In the genomic region with DNA sequence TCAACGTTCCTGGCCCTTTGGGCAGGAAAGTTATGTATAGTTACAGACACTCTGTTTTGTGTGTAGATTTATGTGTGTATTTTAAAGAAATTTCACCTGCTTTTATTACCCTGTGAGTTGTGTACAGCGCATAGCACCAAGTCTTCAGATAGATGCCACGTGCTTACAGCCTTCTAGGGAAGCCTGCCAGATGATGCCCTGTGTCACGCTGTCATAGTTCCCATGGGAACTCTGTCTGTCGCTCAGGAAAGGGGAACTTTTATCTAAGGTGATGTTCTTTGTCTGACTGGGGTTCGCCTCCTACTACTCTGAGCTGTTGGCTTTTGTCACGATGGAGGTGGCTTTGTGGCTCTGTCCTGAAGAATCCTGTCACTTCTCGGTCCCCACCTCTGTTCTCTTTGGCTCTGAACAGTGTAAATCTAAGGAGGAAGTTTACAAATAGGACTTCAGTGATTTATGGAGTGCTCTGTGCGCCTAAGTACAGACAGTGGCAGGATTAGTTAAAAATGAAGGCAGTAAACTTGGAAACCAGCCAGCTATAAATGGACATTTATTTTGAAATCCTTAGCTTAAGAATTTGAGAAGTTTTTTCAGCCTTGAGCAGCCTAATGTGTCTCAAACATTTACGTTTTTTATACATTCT, we compare ENCODE assay signal across 28 mouse cellular contexts.
DNase-seq lines count a peak whose midpoint lies in the region; ATAC-seq and TF ChIP-seq lines count a peak whose summit lies in the region.
"Had no signal": no experiment of that assay in that cellular context is flagged by ENCODE, and none has a peak within 500 bp of the region (broad histone marks: within the 10 kb centered on the region; RNA-seq: fewer than 3 reads in every experiment).

No protein-coding gene starts in this region.

- peak; percentile 62; the same call in 1 of the 2 replicates for ATAC-seq in kidney, embryonic 16.5 days (ENCODE audit: low FRiP score, low TSS enrichment)
- peak; percentile 75 for ATAC-seq in lung, embryonic 16.5 days (ENCODE audit: low read depth)
- ATAC-seq: activated CD4-positive, CD25-positive, alpha-beta regulatory T cell, adult 4 months; forebrain, embryonic 15.5 days; hindbrain, embryonic 16.5 days; intestine, embryonic 15.5 days had no signal

- H3K4me2 ChIP-seq in kidney, embryonic 16.5 days (replicated peaks; ENCODE audit: low read depth, low read length), result no peak overlapping the region
- no peak overlapping the region for H3K4me2 ChIP-seq in lung, embryonic 16.5 days (ENCODE audit: low read depth, low read length)
- no peak overlapping the region for H3K4me2 ChIP-seq in CH12.LX (ENCODE audit: insufficient read depth, low read depth, poor library complexity, severe bottlenecking)
- H3K4me2 ChIP-seq: forebrain, embryonic 15.5 days; heart, embryonic 15.5 days; intestine, embryonic 15.5 days; limb, embryonic 12.5 days; liver, embryonic 15.5 days; neural tube, embryonic 12.5 days had no signal

- dilution Hi-C loops in CH12.LX (cut with MboI; ENCODE audit: extremely low pct_ligation_motif_present, extremely low pct_unique_long_range_greater_than_20kb, low sequenced_read_pairs), result no loop called here

- no peak for DNase-seq in kidney, adult 8-10 months
- DNase-seq in lung, adult 2 months, result no peak
- peak; percentile 25 for DNase-seq in CH12.LX (ENCODE audit: extremely low read depth)
- DNase-seq in brain, adult 2 months (ENCODE audit: low read depth, low spot score), result peak; percentile 39
- no peak for DNase-seq in left cerebral cortex, adult 18-20 months (ENCODE audit: low spot score in 2 of 2)
- DNase-seq in layer of hippocampus, adult 9-11 months, result no peak
- DNase-seq: adrenal gland, adult 2 months; adrenal gland, postnatal 36 days; B cell, adult 2 months; cerebellum, adult 8-10 months; cerebellum, postnatal 25 days; gastrocnemius, postnatal 25 days; right cerebral cortex, adult 18-20 months; spleen, adult 18-20 months; thymus, postnatal 14 days had no signal

- H3K27ac ChIP-seq in kidney, embryonic 16.5 days (ENCODE audit: low read length), result no peak overlapping the region
- 0 out of 2 replicates have a peak overlapping the region, but pooled peaks have one; percentile 9 for H3K27ac ChIP-seq in lung, embryonic 16.5 days (ENCODE audit: low read length)
- H3K27ac ChIP-seq in CH12.LX (ENCODE audit: insufficient read depth, low read depth), result no peak overlapping the region
- H3K27ac ChIP-seq: forebrain, embryonic 15.5 days; heart, embryonic 10.5 days; heart, embryonic 15.5 days; intestine, embryonic 15.5 days; limb, embryonic 12.5 days; liver, embryonic 15.5 days; midbrain, embryonic 10.5 days; neural tube, embryonic 12.5 days had no signal

- H3K4me3 ChIP-seq in kidney, embryonic 16.5 days (ENCODE audit: low read length), result no peak overlapping the region
- H3K4me3 ChIP-seq in lung, embryonic 16.5 days (ENCODE audit: low read length), result no peak overlapping the region
- no peak overlapping the region for H3K4me3 ChIP-seq in lung, adult 2 months (replicated peaks; ENCODE audit: extremely low read depth, low read depth, low read length)
- no peak overlapping the region for H3K4me3 ChIP-seq in CH12.LX (replicated peaks in 1 of 3; ENCODE audit: low read depth in 2 of 3, low read length in 2 of 3, poor library complexity in 1 of 3)
- H3K4me3 ChIP-seq: forebrain, embryonic 15.5 days; heart, embryonic 10.5 days; heart, embryonic 15.5 days; intestine, embryonic 15.5 days; limb, embryonic 12.5 days; liver, embryonic 15.5 days; midbrain, embryonic 10.5 days; myocyte; neural tube, embryonic 12.5 days had no signal

- TF ChIP-seq EP300 in CH12.LX (IDR thresholded peaks at IDR 0.05; ENCODE audit: low read length), result no peak

- H3K9me3 ChIP-seq in kidney, embryonic 16.5 days (ENCODE audit: low read length), result no peaks in the 10 kb centered on the region
- H3K9me3 ChIP-seq in lung, embryonic 16.5 days (ENCODE audit: control insufficient read depth, low read length), result no peaks in the 10 kb centered on the region
- no peaks in the 10 kb centered on the region for H3K9me3 ChIP-seq in CH12.LX (replicated peaks; ENCODE audit: low read length)
- H3K9me3 ChIP-seq: forebrain, embryonic 15.5 days; heart, embryonic 10.5 days; heart, embryonic 15.5 days; intestine, embryonic 15.5 days; limb, embryonic 12.5 days; liver, embryonic 15.5 days; midbrain, embryonic 10.5 days; neural tube, embryonic 12.5 days had no signal

- 21% methylated on average over 10 of the region's 10 CpGs for whole genome bisulfite sequencing in kidney, embryonic 16.5 days
- WGBS in lung, embryonic 16.5 days, result 22% methylated on average over 10 of the region's 10 CpGs
- WGBS in lung, adult 2 months, result 36% methylated on average over 10 of the region's 10 CpGs

- TF ChIP-seq CTCF in lung, adult 2 months (IDR thresholded peaks at IDR 0.05; ENCODE audit: insufficient read depth, low read length), result no peak
- TF ChIP-seq CTCF in CH12.LX (conservative IDR thresholded peaks at IDR 0.05 in 1 of 2, IDR thresholded peaks at IDR 0.05 in 1 of 2; ENCODE audit: low read depth in 2 of 2, low read length in 2 of 2), result no peak

- no peak overlapping the region for H3K9ac ChIP-seq in kidney, embryonic 16.5 days (replicated peaks; ENCODE audit: low read length)
- H3K9ac ChIP-seq in lung, embryonic 16.5 days (ENCODE audit: low read length), result no peak overlapping the region
- H3K9ac ChIP-seq in CH12.LX (ENCODE audit: insufficient read depth, low read depth), result no peak overlapping the region
- H3K9ac ChIP-seq: forebrain, embryonic 15.5 days; heart, embryonic 15.5 days; intestine, embryonic 15.5 days; limb, embryonic 12.5 days; liver, embryonic 15.5 days; neural tube, embryonic 12.5 days had no signal

- no peak for TF ChIP-seq RAD21 in CH12.LX (IDR thresholded peaks at IDR 0.05; ENCODE audit: low read depth, low read length)

- no peak for TF ChIP-seq POLR2A in lung, adult 2 months (IDR thresholded peaks at IDR 0.05; ENCODE audit: borderline replicate concordance, extremely low read depth, low read depth, low read length)
- no peak for TF ChIP-seq POLR2A in CH12.LX (IDR thresholded peaks at IDR 0.05; ENCODE audit: low read depth, low read length)

- no peaks in the 10 kb centered on the region; the same call in 1 of the 2 replicates for H3K79me2 ChIP-seq in CH12.LX (replicated peaks; ENCODE audit: control insufficient read depth, extremely low read depth, insufficient read depth, poor library complexity, severe bottlenecking)

- H3K36me3 ChIP-seq in kidney, embryonic 16.5 days (ENCODE audit: insufficient read depth, low read length), result peaks cover 15% of the 10 kb centered on the region
- H3K36me3 ChIP-seq in lung, embryonic 16.5 days (ENCODE audit: control insufficient read depth, insufficient read depth, low read length), result peaks cover 7% of the 10 kb centered on the region
- H3K36me3 ChIP-seq in CH12.LX (replicated peaks in 1 of 2; ENCODE audit: control insufficient read depth in 1 of 2, insufficient read depth in 1 of 2, low read length in 1 of 2), result peaks cover 16 to 45% of the 10 kb centered on the region in 2 experiments
- H3K36me3 ChIP-seq: forebrain, embryonic 15.5 days; neural tube, embryonic 12.5 days had no signal

- H3K4me1 ChIP-seq in kidney, embryonic 16.5 days (ENCODE audit: insufficient read depth, low read length), result peaks cover 27% of the 10 kb centered on the region
- H3K4me1 ChIP-seq in lung, embryonic 16.5 days (replicated peaks; ENCODE audit: control insufficient read depth, insufficient read depth, low read length), result peaks cover 31% of the 10 kb centered on the region
- peaks cover 27% of the 10 kb centered on the region for H3K4me1 ChIP-seq in lung, adult 2 months (ENCODE audit: control insufficient read depth, insufficient read depth, low read length)
- H3K4me1 ChIP-seq in CH12.LX (ENCODE audit: control insufficient read depth in 1 of 2, insufficient read depth in 2 of 2), result peaks cover 0 to 38% of the 10 kb centered on the region in 2 experiments; a peak in 2 of 4 replicates
- H3K4me1 ChIP-seq: forebrain, embryonic 15.5 days; neural tube, embryonic 12.5 days had no signal

- no peaks in the 10 kb centered on the region for H3K27me3 ChIP-seq in kidney, embryonic 16.5 days (ENCODE audit: insufficient read depth, low read length)
- no peaks in the 10 kb centered on the region for H3K27me3 ChIP-seq in lung, embryonic 16.5 days (ENCODE audit: control insufficient read depth, insufficient read depth, low read depth, low read length)
- no peaks in the 10 kb centered on the region for H3K27me3 ChIP-seq in CH12.LX (replicated peaks)
- H3K27me3 ChIP-seq: forebrain, embryonic 15.5 days; heart, embryonic 15.5 days; intestine, embryonic 15.5 days; limb, embryonic 12.5 days; liver, embryonic 15.5 days; neural tube, embryonic 12.5 days had no signal

- in situ Hi-C loops in CH12.LX (cut with MboI; ENCODE audit: low pct_ligation_motif_present, low pct_unique_long_range_greater_than_20kb, low sequenced_read_pairs), result no loop called here

TF ChIP-seq in CH12.LX, 34 proteins besides CTCF, POLR2A, EP300 and RAD21:
- TF ChIP-seq NELFE (IDR thresholded peaks at IDR 0.05; ENCODE audit: low read depth, low read length) (no peak), GABPA (IDR thresholded peaks at IDR 0.05; ENCODE audit: insufficient replicate concordance, low read depth, low read length) (no peak), ZC3H11A (IDR thresholded peaks at IDR 0.05; ENCODE audit: low read depth, low read length) (no peak), MEF2A (IDR thresholded peaks at IDR 0.05; ENCODE audit: borderline replicate concordance, low read depth, low read length) (no peak), SMC3 (IDR thresholded peaks at IDR 0.05; ENCODE audit: low read depth, low read length) (no peak), E2F4 (IDR thresholded peaks at IDR 0.05; ENCODE audit: insufficient replicate concordance, low read depth, low read length) (no peak), MXI1 (IDR thresholded peaks at IDR 0.05; ENCODE audit: low read depth, low read length) (no peak), IRF4 (IDR thresholded peaks at IDR 0.05; ENCODE audit: low read depth, low read length) (no peak), TBP (conservative IDR thresholded peaks at IDR 0.05; ENCODE audit: low read depth, low read length) (no peak)

Comparison
In these comparisons a context has a peak if more than half of its experiments do, and no peak if none do; other contexts are left out.
1. DNase-seq: peak in CH12.LX (single experiment) and brain, adult 2 months (single experiment); none in kidney, adult 8-10 months (0 of 2), lung, adult 2 months (single experiment), left cerebral cortex, adult 18-20 months (0 of 2) and layer of hippocampus, adult 9-11 months (single experiment).